Mouse (Mus musculus) testis, adult 2 months (tissue): Measurements from ENCODE around the gene Nuak1. TPM values are rescaled to one million over a fixed set of nuclear protein-coding genes. Genes with fewer than 3 reads are reported as not detected.

Source experiments
- H3K27ac ChIP-seq: fragments of 200-500 bp; 2 replicates; pipeline ENCODE4 v1.5.1; 2012; ENCODE audit warnings: low read depth, low read length; ENCODE audit not compliant: control insufficient read depth, insufficient read depth
- H3K27me3 ChIP-seq: fragments of 200-500 bp; 2 replicates; pipeline ENCODE4 v1.6.1; 2012; ENCODE audit warnings: mild to moderate bottlenecking, low read length, moderate library complexity; ENCODE audit not compliant: control insufficient read depth, insufficient read depth
- H3K36me3 ChIP-seq: fragments of 200-500 bp; 2 replicates; pipeline ENCODE4 v1.6.1; 2012; ENCODE audit warnings: mild to moderate bottlenecking, low read length; ENCODE audit not compliant: control insufficient read depth, insufficient read depth
- H3K4me1 ChIP-seq: fragments of 200-500 bp; 2 replicates; pipeline ENCODE4 v1.6.1; 2012; ENCODE audit warnings: low read length; ENCODE audit not compliant: control insufficient read depth, insufficient read depth
- H3K4me3 ChIP-seq: fragments of 200-500 bp; 2 replicates; pipeline ENCODE4 v1.5.1; 2012; ENCODE audit warnings: low read depth, mild to moderate bottlenecking, low read length, moderate library complexity, mixed read lengths; ENCODE audit not compliant: control insufficient read depth
- CTCF ChIP-seq: fragments of 200-500 bp; IDR thresholded peaks from 2 replicates; pipeline ENCODE4 v1.5.1; 2012; ENCODE audit warnings: low read depth, mild to moderate bottlenecking, inconsistent platforms, low read length, moderate library complexity; ENCODE audit not compliant: control insufficient read depth, insufficient read depth, insufficient replicate concordance
- POLR2A ChIP-seq: fragments of 200-500 bp; IDR thresholded peaks from 2 replicates; pipeline ENCODE4 v1.6.1; 2012; ENCODE audit warnings: low read depth, mild to moderate bottlenecking, inconsistent platforms, low read length, moderate library complexity; ENCODE audit not compliant: control insufficient read depth
- polyA plus RNA-seq: library from polyadenylated mRNA; depleted of rRNA; stranded (reverse); fragments of >200 nt; gene quantifications from 2 replicates; pipeline ENCODE4 v1.2.3, GENCODE M21; 2012

Nuak1 gene
- polyA plus RNA-seq, 1 experiment, result 1.6 TPM

DNA sequence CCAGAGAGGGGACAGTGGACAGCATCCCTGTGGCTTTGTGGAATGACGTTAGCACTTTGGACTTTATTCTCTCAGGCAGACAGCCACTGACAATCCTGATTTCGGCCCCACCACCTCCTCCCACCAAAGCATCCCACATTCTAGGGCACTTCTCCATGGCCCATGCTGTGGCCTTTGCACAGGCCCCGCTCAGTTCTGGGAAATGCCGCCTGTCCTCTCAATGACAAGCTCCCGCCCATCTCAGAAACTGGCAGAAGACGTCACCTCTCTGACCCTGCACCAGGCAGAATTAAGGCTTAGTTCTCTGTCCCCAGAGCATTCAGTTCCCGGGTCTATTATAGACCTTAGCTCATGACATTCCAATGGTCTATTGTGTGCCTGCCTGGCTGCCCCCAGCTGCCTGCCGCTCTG is 7.0 kb upstream of the Nuak1 start:
- Histone ChIP-seq H3K27me3 (no peaks in the 10 kb centered on the region), H3K4me3 (no peak overlapping the region), H3K36me3 (no peaks in the 10 kb centered on the region), H3K4me1 (peaks cover 2% of the 10 kb centered on the region), H3K27ac (no peak overlapping the region)
- TF ChIP-seq POLR2A (no peak), CTCF (no peak)

DNA sequence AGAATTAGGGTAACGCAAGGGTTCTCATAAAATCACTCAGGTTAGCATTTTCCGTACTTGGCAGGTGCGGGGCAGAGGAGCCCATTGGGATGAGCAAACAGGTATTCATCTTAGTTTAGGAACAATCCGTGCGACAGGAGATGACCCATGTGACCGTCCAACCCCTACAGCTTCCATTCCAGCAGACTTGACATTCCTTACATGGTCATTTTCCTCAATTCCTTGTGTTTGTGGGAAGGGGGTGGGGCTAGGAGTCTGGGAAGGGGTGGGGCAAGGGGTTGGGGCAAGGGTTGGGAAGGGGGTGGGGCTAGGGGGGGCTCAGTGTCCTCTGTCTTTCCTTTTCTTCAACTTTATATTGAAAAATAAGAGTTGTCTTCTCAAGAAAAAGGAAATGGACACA is 6.3 kb upstream of the Nuak1 start:
- Histone ChIP-seq H3K27me3 (no peaks in the 10 kb centered on the region), H3K4me3 (no peak overlapping the region), H3K27ac (no peak overlapping the region), H3K4me1 (peaks cover 2% of the 10 kb centered on the region), H3K36me3 (no peaks in the 10 kb centered on the region)
- TF ChIP-seq POLR2A, result no peak
- no peak for TF ChIP-seq CTCF

DNA sequence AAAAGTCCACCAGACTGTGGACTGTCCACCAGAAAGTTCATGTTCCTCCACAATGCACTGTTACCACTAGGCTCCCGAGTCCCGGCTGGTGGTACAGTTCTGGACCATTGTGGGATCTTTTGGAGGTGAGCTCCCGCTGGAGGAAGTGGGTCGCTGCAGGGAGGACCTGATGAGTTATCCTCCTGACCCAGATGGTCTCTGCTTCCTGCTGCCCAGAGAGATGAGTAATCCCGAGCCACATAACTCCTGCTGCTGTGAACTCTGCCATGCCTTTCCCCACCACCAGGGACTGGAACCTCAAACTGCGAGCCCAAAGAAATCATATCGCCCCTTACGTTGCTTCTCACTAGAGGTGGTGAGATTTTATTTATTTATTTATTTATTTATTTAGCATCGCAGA is 4.0 kb upstream of the Nuak1 start:
- Histone ChIP-seq H3K36me3 (no peaks in the 10 kb centered on the region), H3K27ac (no peak overlapping the region), H3K27me3 (no peaks in the 10 kb centered on the region), H3K4me3 (no peak overlapping the region), H3K4me1 (peaks cover 15% of the 10 kb centered on the region)
- TF ChIP-seq POLR2A (no peak), CTCF (no peak)

DNA sequence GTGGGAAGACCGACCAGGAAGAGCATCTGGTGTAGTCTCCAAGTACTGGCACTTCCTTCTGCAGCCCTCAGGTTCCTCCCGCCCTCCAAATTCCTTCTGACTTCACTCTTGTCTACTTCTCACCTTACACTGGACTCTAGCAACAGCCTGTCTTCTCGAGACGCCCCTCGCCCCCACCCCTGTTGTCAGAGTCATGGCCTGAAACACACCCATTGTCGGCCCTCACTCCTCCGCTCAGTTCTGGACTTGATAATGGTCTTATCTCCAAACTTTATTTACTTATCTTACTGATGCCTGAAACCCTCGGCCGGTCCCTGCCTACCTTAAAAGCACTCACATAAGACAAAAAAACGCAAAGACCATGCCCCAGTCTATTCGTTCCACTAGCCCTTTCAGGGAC is 1.4 kb upstream of the Nuak1 start:
- H3K4me3 ChIP-seq, result no peak overlapping the region
- H3K27ac ChIP-seq, result no peak overlapping the region
- TF ChIP-seq POLR2A (no peak), CTCF (no peak)
- H3K27me3 ChIP-seq, result no peaks in the 10 kb centered on the region
- no peaks in the 10 kb centered on the region for H3K36me3 ChIP-seq
- H3K4me1 ChIP-seq, result peaks cover 18% of the 10 kb centered on the region

DNA sequence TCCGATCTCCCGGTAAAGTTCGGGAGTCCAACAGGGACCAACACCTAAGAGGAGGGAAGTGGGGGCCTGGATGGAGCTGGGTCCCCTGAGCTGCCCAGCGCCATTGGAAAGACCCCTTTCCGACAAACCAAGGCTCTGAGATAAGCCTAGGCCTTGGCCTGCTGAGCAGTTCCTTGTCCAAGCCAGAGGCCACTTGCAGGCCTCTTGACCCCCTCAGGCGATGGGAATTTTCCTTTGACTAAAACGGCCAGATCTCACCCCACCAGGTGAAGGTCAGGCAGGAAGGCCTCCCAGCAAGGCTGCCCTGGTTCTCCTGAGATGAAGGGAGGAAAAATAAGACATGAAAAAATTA is 1.0 kb upstream of the Nuak1 start:
- no peaks in the 10 kb centered on the region for H3K27me3 ChIP-seq
- no peak for TF ChIP-seq POLR2A
- no peak for TF ChIP-seq CTCF
- peak overlapping the region; percentile 84 for H3K27ac ChIP-seq
- H3K36me3 ChIP-seq, result no peaks in the 10 kb centered on the region
- H3K4me1 ChIP-seq, result peaks cover 18% of the 10 kb centered on the region
- peak overlapping the region; percentile 86 for H3K4me3 ChIP-seq

DNA sequence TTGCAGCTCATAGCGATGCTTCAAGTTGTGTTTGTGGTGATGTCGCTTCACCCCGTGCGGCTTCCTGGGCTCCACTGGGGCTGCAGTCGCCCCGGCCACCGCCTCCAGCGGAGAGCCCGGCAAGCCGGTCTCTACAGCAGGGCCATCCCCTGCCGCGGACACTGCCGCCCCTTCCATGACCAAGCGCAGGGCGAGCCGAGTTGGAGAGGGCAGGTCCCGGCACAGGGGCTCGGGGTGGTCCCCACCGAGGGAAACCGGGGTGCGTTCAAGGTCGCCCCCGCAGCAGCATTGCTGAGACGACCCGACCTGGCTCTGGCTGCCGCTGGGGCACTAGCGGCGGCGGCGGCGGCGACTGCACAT is 236 bp downstream of the Nuak1 start:
- H3K36me3 ChIP-seq, result no peaks in the 10 kb centered on the region
- H3K4me1 ChIP-seq, result peaks cover 18% of the 10 kb centered on the region
- 0 out of 2 replicates have a peak overlapping the region, but pooled peaks have one; percentile 15 for H3K27ac ChIP-seq
- no peaks in the 10 kb centered on the region for H3K27me3 ChIP-seq
- TF ChIP-seq POLR2A, result no peak
- TF ChIP-seq CTCF, result no peak
- H3K4me3 ChIP-seq, result peak overlapping the region; percentile 86

DNA sequence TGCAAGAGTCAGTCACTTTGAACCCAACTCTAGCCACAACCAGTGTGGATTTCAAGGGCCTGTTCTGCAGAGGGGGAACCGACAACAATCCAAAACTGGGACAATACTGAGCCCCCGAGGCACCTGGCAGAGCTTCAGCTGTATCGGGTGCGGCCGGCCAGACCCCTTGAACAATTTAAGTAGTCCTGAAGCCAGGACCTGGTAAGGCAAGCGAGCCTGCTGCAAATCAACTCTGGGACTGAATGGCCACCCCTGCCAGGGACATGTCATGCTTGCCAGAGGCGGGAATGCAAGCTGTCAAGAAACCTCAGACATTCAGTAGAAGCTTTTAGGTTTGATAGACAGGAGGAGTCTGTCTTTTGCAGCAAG is 1.2 kb downstream of the Nuak1 start:
- peaks cover 18% of the 10 kb centered on the region for H3K4me1 ChIP-seq
- H3K4me3 ChIP-seq, result peak overlapping the region; percentile 5
- H3K36me3 ChIP-seq, result no peaks in the 10 kb centered on the region
- TF ChIP-seq POLR2A, result no peak
- TF ChIP-seq CTCF, result no peak
- no peak overlapping the region for H3K27ac ChIP-seq
- H3K27me3 ChIP-seq, result no peaks in the 10 kb centered on the region
